Comparison of ENCODE assay signal across 9 mouse cellular contexts in genomic region chr10:41491111-41491510, GRCm38 (mm10). TPM values are rescaled to one million over a fixed set of nuclear protein-coding genes. Genes with fewer than 3 reads are reported as not detected.
A peak's percentile ranks its signal among the peaks of the same experiment; 100 is the strongest.
DNase-seq lines count a peak whose midpoint lies in the region; ATAC-seq and TF ChIP-seq lines count a peak whose summit lies in the region.
"Had no signal": no experiment of that assay in that cellular context is flagged by ENCODE, and none has a peak within 500 bp of the region (broad histone marks: within the 10 kb centered on the region; RNA-seq: fewer than 3 reads in every experiment).

No protein-coding gene starts in this region.

- H3K4me1 ChIP-seq in hindbrain, embryonic 12.5 days, result peaks cover 23% of the 10 kb centered on the region
- 0 out of 2 replicates have a peak, but pooled peaks cover 2% of the 10 kb centered on the region for H3K4me1 ChIP-seq in hindbrain, embryonic 11.5 days (replicated peaks; ENCODE audit: control insufficient read depth, insufficient read depth, low read length)
- H3K4me1 ChIP-seq in cortical plate, adult 2 months (ENCODE audit: control insufficient read depth, insufficient read depth, low read length), result no peaks in the 10 kb centered on the region
- peaks cover 35% of the 10 kb centered on the region for H3K4me1 ChIP-seq in midbrain, embryonic 12.5 days

- no peak for DNase-seq in hindbrain, embryonic 11.5 days (ENCODE audit: low spot score)
- peak; percentile 37 for DNase-seq in kidney, adult 18-20 months
- no peak for DNase-seq in cerebellum, adult 18-20 months
- no peak for DNase-seq in adrenal gland, postnatal 10 days
- DNase-seq in spleen, adult 12 weeks (ENCODE audit: low spot score), result no peak

- H3K27me3 ChIP-seq in hindbrain, embryonic 12.5 days, result 0 out of 2 replicates have a peak, but pooled peaks cover 3% of the 10 kb centered on the region
- H3K27me3 ChIP-seq in hindbrain, embryonic 11.5 days (ENCODE audit: control insufficient read depth, insufficient read depth, low read length), result no peaks in the 10 kb centered on the region
- H3K27me3 ChIP-seq in midbrain, embryonic 12.5 days, result peaks cover 3% of the 10 kb centered on the region; the same call in 1 of the 2 replicates

- H3K27ac ChIP-seq in hindbrain, embryonic 12.5 days, result no peak overlapping the region
- H3K27ac ChIP-seq in hindbrain, embryonic 11.5 days (ENCODE audit: low read depth, low read length), result no peak overlapping the region
- no peak overlapping the region for H3K27ac ChIP-seq in cortical plate, adult 2 months (ENCODE audit: insufficient read depth, low read length)
- no peak overlapping the region for H3K27ac ChIP-seq in midbrain, embryonic 12.5 days (replicated peaks)

- no peaks in the 10 kb centered on the region for H3K9me3 ChIP-seq in hindbrain, embryonic 12.5 days (replicated peaks)
- no peaks in the 10 kb centered on the region for H3K9me3 ChIP-seq in hindbrain, embryonic 11.5 days (ENCODE audit: control insufficient read depth, low read length)
- no peaks in the 10 kb centered on the region for H3K9me3 ChIP-seq in midbrain, embryonic 12.5 days

- 62% methylated on average over 4 of the region's 4 CpGs for WGBS in hindbrain, embryonic 12.5 days
- WGBS in hindbrain, embryonic 11.5 days, result 59% methylated on average over 4 of the region's 4 CpGs
- WGBS in midbrain, embryonic 12.5 days, result 65% methylated on average over 4 of the region's 4 CpGs

- peak overlapping the region; percentile 99; the same call in 1 of the 2 replicates for H3K4me2 ChIP-seq in hindbrain, embryonic 12.5 days (replicated peaks)
- no peak overlapping the region for H3K4me2 ChIP-seq in hindbrain, embryonic 11.5 days (replicated peaks; ENCODE audit: low read depth, low read length)
- 0 out of 2 replicates have a peak overlapping the region, but pooled peaks have one; percentile 96 for H3K4me2 ChIP-seq in midbrain, embryonic 12.5 days (replicated peaks)

- peaks cover 17% of the 10 kb centered on the region for H3K36me3 ChIP-seq in hindbrain, embryonic 12.5 days
- no peaks in the 10 kb centered on the region for H3K36me3 ChIP-seq in hindbrain, embryonic 11.5 days (ENCODE audit: control insufficient read depth, insufficient read depth, low read length)
- H3K36me3 ChIP-seq in midbrain, embryonic 12.5 days, result peaks cover 19% of the 10 kb centered on the region

- TF ChIP-seq CTCF in cortical plate, adult 2 months (IDR thresholded peaks at IDR 0.05; ENCODE audit: extremely low read depth, insufficient read depth, low read length), result no peak

- no peak for ATAC-seq in hindbrain, embryonic 12.5 days (ENCODE audit: low FRiP score)
- ATAC-seq in hindbrain, embryonic 11.5 days (ENCODE audit: low FRiP score), result no peak
- ATAC-seq in midbrain, embryonic 12.5 days (ENCODE audit: low FRiP score, low read depth), result no peak

- H3K4me3 ChIP-seq in hindbrain, embryonic 12.5 days, result no peak overlapping the region
- H3K4me3 ChIP-seq in hindbrain, embryonic 11.5 days (ENCODE audit: low read depth, low read length), result no peak overlapping the region
- H3K4me3 ChIP-seq in cortical plate, adult 2 months (ENCODE audit: insufficient read depth, low read length), result peak overlapping the region; percentile 88
- H3K4me3 ChIP-seq in midbrain, embryonic 12.5 days, result no peak overlapping the region

- TF ChIP-seq POLR2A in cortical plate, adult 2 months (IDR thresholded peaks at IDR 0.05; ENCODE audit: extremely low read depth, insufficient read depth, low read length), result no peak

- H3K9ac ChIP-seq in hindbrain, embryonic 12.5 days, result no peak overlapping the region
- H3K9ac ChIP-seq in hindbrain, embryonic 11.5 days (ENCODE audit: low read depth, low read length), result no peak overlapping the region
- H3K9ac ChIP-seq in midbrain, embryonic 12.5 days (replicated peaks), result no peak overlapping the region

RNA-seq across cellular contexts. Expression of gene Ppil6, which starts 0.9 kb away (rescaled TPM):
- polyA plus RNA-seq in hindbrain, embryonic 12.5 days (2016; fragmentation: Nextera tagmentation; extraction: Ambion mirVana), result 2.6 and 3.8 TPM in 2 replicates
- polyA plus RNA-seq in hindbrain, embryonic 11.5 days (2014; fragmentation: Nextera tagmentation; extraction: Ambion mirVana), result 1.3 and 1.4 TPM in 2 replicates
- 5.2 and 7.0 TPM in 2 replicates for polyA plus RNA-seq in cortical plate, adult 2 months (2012; rRNA removed)
- 0.73 and 1.5 TPM in 2 replicates for polyA plus RNA-seq in midbrain, embryonic 12.5 days (2016; fragmentation: Nextera tagmentation; extraction: Ambion mirVana)
- total RNA-seq in adrenal gland, postnatal 10 days (2021), result 1 to 10 TPM in 1 of 2 experiments, under 1 TPM in 1; 0.33 to 1.1 TPM
- total RNA-seq: ES-E14 had no signal

RNA-seq across cellular contexts. Expression of gene Smpd2, which starts 0.9 kb away (rescaled TPM):
- 41.4 and 42.8 TPM in 2 replicates for polyA plus RNA-seq in hindbrain, embryonic 12.5 days (2016; fragmentation: Nextera tagmentation; extraction: Ambion mirVana)
- polyA plus RNA-seq in hindbrain, embryonic 11.5 days (2014; fragmentation: Nextera tagmentation; extraction: Ambion mirVana), result 45.9 and 47.6 TPM in 2 replicates
- polyA plus RNA-seq in cortical plate, adult 2 months (2012; rRNA removed), result 33.8 and 36.5 TPM in 2 replicates
- polyA plus RNA-seq in midbrain, embryonic 12.5 days (2016; fragmentation: Nextera tagmentation; extraction: Ambion mirVana), result 48.2 and 53.1 TPM in 2 replicates
- total RNA-seq in adrenal gland, postnatal 10 days (2021), result 10 to 100 TPM; 23.6 to 29.0 TPM

RNA-seq across cellular contexts. Expression of gene Mical1, which starts 15.0 kb away (rescaled TPM):
- polyA plus RNA-seq in hindbrain, embryonic 12.5 days (2016; fragmentation: Nextera tagmentation; extraction: Ambion mirVana), result 42.6 and 46.8 TPM in 2 replicates
- polyA plus RNA-seq in hindbrain, embryonic 11.5 days (2014; fragmentation: Nextera tagmentation; extraction: Ambion mirVana), result 26.6 and 28.1 TPM in 2 replicates
- 15.3 and 18.4 TPM in 2 replicates for polyA plus RNA-seq in cortical plate, adult 2 months (2012; rRNA removed)
- 43.4 and 45.0 TPM in 2 replicates for polyA plus RNA-seq in midbrain, embryonic 12.5 days (2016; fragmentation: Nextera tagmentation; extraction: Ambion mirVana)
- 10 to 100 TPM; 15.2 to 19.0 TPM for total RNA-seq in adrenal gland, postnatal 10 days (2021)

RNA-seq across cellular contexts. Expression of gene Cd164, which starts 28.1 kb away (rescaled TPM):
- polyA plus RNA-seq in hindbrain, embryonic 12.5 days (2016; fragmentation: Nextera tagmentation; extraction: Ambion mirVana), result 106 and 118 TPM in 2 replicates
- 122 and 123 TPM in 2 replicates for polyA plus RNA-seq in hindbrain, embryonic 11.5 days (2014; fragmentation: Nextera tagmentation; extraction: Ambion mirVana)
- 51.3 and 59.3 TPM in 2 replicates for polyA plus RNA-seq in cortical plate, adult 2 months (2012; rRNA removed)
- polyA plus RNA-seq in midbrain, embryonic 12.5 days (2016; fragmentation: Nextera tagmentation; extraction: Ambion mirVana), result 87.1 and 89.3 TPM in 2 replicates
- total RNA-seq in adrenal gland, postnatal 10 days (2021), result 100 to 1,000 TPM; 181 to 183 TPM

RNA-seq across cellular contexts. Expression of gene Zbtb24, which starts 40.9 kb away (rescaled TPM):
- 22.1 and 22.6 TPM in 2 replicates for polyA plus RNA-seq in hindbrain, embryonic 12.5 days (2016; fragmentation: Nextera tagmentation; extraction: Ambion mirVana)
- 20.1 TPM in 2 replicates for polyA plus RNA-seq in hindbrain, embryonic 11.5 days (2014; fragmentation: Nextera tagmentation; extraction: Ambion mirVana)
- polyA plus RNA-seq in cortical plate, adult 2 months (2012; rRNA removed), result 14.2 and 17.6 TPM in 2 replicates
- polyA plus RNA-seq in midbrain, embryonic 12.5 days (2016; fragmentation: Nextera tagmentation; extraction: Ambion mirVana), result 20.2 and 23.5 TPM in 2 replicates
- total RNA-seq in adrenal gland, postnatal 10 days (2021), result 10 to 100 TPM; 15.5 to 18.9 TPM
